Mouse (Mus musculus) Patski (cell line): ENCODE results near the gene Slc35a2. TPM values are rescaled to one million over a fixed set of nuclear protein-coding genes. Genes with fewer than 3 reads are reported as not detected.

Experiments
- ATAC-seq: fragments of 100-300 bp; one replicate; pipeline ENCODE4 v1.8.0; 2021
- CTCF ChIA-PET: fragments of 350-600 bp; sonication (Branson Sonifier 250); formaldehyde crosslinking; loops from one replicate; lab custom pipeline; 2022; ENCODE audit warnings: inconsistent platforms; lab: Charles Lee
- POLR2A ChIA-PET: fragments of 350-600 bp; sonication (Branson Sonifier 250); formaldehyde crosslinking; loops from one replicate; lab custom pipeline; 2022; ENCODE audit warnings: antibody characterized with exemption, inconsistent platforms; lab: Charles Lee
- DNase-seq: peaks from one replicate; pipeline ENCODE4 v3.0.0-alpha.2; 2011; ENCODE audit warnings: low read depth, low spot score
- H3K27me3 ChIP-seq: fragments of 371-371 bp; one replicate; pipeline ENCODE4 v1.5.1; 2021
- CTCF ChIP-seq: fragments of 100-300 bp; IDR thresholded peaks from one replicate; pipeline ENCODE4 v1.5.1; 2021
- in situ Hi-C: fragments of 300-500 bp; cut with MboI; formaldehyde crosslinking; loops from 3 replicates; pipeline ENCODE4 v1.11.1; 2018; ENCODE audit warnings: low pct_unique_long_range_greater_than_20kb, mixed read lengths
- polyA plus RNA-seq: library from polyadenylated mRNA; unstranded; gene quantifications from one replicate; pipeline ENCODE4 v1.2.3, GENCODE M21; 2021

Slc35a2 gene
- polyA plus RNA-seq, 1 experiment from 2014 or later = 52.7 TPM

DNA sequence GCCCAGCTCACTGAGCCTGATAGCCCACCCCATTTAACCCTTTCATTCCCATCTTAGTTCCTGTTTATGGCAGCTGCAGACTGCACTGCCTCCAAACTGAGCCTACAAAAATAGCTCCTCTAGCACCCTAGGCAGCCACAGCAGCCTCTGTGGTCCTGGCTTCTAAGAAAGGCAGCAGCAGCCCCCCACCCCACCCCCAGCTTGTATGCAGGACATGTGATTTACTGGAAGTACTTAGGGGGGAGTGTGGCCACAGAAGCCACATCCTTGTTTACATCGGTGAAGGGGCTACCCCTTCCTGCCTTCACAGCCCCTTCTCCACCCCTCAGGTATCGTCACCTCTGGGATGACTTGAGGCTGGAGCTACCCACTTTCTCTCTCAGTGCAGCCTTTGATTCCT is 18.5 kb upstream of the Slc35a2 start:
- ATAC-seq (peak; percentile 26), DNase-seq (no peak)
- POLR2A ChIA-PET = no interaction called here
- peaks cover 14% of the 10 kb centered on the region for H3K27me3 ChIP-seq
- in situ Hi-C loops = no loop called here
- CTCF ChIA-PET = no interaction called here
- no peak for TF ChIP-seq CTCF

- H3K27me3 ChIP-seq = peaks cover 16% of the 10 kb centered on the region
- CTCF ChIA-PET = no interaction called here
- in situ Hi-C loops = no loop called here
- DNase-seq (no peak), ATAC-seq (no peak)
- POLR2A ChIA-PET = no interaction called here
- no peak for TF ChIP-seq CTCF
Measured at GRCm38 (mm10) chrX:7865786-7866185, 18.0 kb upstream of the Slc35a2 start.

GRCm38 (mm10) chrX:7867141-7867540 is 16.7 kb upstream of the Slc35a2 start:
- CTCF ChIA-PET = no interaction called here
- DNase-seq (no peak), ATAC-seq (no peak)
- no peak for TF ChIP-seq CTCF
- peaks cover 17% of the 10 kb centered on the region for H3K27me3 ChIP-seq
- in situ Hi-C loops = no loop called here
- POLR2A ChIA-PET = no interaction called here

- ATAC-seq = no peak
- POLR2A ChIA-PET = no interaction called here
Measured at GRCm38 (mm10) chrX:7868506-7868905, 15.3 kb upstream of the Slc35a2 start.

GRCm38 (mm10) chrX:7869826-7870225 is 14.0 kb upstream of the Slc35a2 start:
- no peak for ATAC-seq
- in situ Hi-C loops = no loop called here
- peaks cover 13% of the 10 kb centered on the region for H3K27me3 ChIP-seq
- no peak for DNase-seq
- ChIA-PET CTCF (no interaction called here), POLR2A (no interaction called here)
- TF ChIP-seq CTCF = no peak

More at GRCm38 (mm10) chrX:7868506-7868905, 15.3 kb upstream of the Slc35a2 start:
- H3K27me3 ChIP-seq = peaks cover 13% of the 10 kb centered on the region
- no peak for TF ChIP-seq CTCF
- in situ Hi-C loops = no loop called here
- CTCF ChIA-PET = no interaction called here
- no peak for DNase-seq

DNA sequence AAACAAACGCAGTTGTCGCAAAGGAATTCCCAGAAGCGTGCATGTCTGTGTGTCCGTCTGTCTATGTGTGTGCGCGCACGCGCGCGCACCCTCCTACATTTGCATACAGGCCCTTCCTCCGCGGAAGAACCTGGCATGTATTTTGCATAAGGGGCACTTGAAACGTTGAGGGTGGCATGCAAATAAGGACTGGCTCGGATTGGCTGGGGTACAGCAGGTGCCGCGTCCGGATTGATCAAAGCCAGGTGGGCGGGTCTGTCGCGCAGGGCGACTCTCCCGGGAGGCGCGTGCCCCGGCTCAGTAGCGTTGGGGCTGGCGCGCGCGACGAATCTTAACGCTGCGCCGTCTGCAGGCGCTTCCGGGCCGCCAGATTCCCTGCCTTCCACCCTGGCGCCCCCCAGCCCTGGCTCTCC is 5.8 kb upstream of the Slc35a2 start, which contains the start of gene Pim2:
Gene Pim2 (plus strand): TSS at position 256 of the 413 bp plus-strand sequence.
- peak; percentile 87 for ATAC-seq
- ChIA-PET POLR2A (no interaction called here), CTCF (no interaction called here)
- DNase-seq = peak; percentile 47
- in situ Hi-C loops = no loop called here
- H3K27me3 ChIP-seq = peaks cover 6% of the 10 kb centered on the region
- no peak for TF ChIP-seq CTCF

- in situ Hi-C loops = no loop called here
- no peak for TF ChIP-seq CTCF
- ChIA-PET CTCF (no interaction called here), POLR2A (no interaction called here)
- no peak for DNase-seq
- H3K27me3 ChIP-seq = peaks cover 6% of the 10 kb centered on the region
- ATAC-seq = peak; percentile 27
Measured at GRCm38 (mm10) chrX:7878495-7878894, 5.3 kb upstream of the Slc35a2 start.

DNA sequence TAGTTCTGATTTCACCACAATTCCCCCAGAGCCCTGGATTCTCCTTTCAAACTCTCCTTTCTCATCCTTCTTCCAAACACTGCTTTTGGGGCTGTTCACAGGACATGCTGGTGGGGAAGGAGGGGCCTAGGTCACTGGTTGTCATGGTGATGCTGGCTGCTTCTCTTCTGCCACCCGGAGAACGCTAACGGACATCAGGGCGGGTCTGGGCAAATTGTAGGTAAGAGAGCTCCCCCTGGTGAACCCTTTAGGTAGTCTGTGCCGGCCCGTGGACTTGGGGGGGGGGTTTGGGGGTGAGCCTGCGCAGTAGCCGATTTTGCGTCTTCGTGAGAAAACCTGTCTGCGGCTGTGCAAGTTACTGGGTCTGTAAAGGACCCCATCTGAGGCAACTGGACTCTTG is 4.0 kb upstream of the Slc35a2 start:
- no peak for DNase-seq
- H3K27me3 ChIP-seq = peaks cover 6% of the 10 kb centered on the region
- no peak for TF ChIP-seq CTCF
- peak; percentile 32 for ATAC-seq
- in situ Hi-C loops = no loop called here
- CTCF ChIA-PET = no interaction called here
- POLR2A ChIA-PET = interaction anchor here (1.1 kb wide), 1 partner anchor 50 kb away, joined by 3 read pairs; no protein-coding TSS in a partner anchor

- POLR2A ChIA-PET = interaction anchor here (1.1 to 1.7 kb wide), 2 partner anchors 14 to 44 kb away, joined by 3 to 7 read pairs; partner anchors contain the start of gene Slc35a2
- in situ Hi-C loops = no loop called here
- ATAC-seq (no peak), DNase-seq (no peak)
- CTCF ChIA-PET = no interaction called here
- H3K27me3 ChIP-seq = no peaks in the 10 kb centered on the region
- TF ChIP-seq CTCF = no peak
Measured at GRCm38 (mm10) chrX:7898211-7898610, 14.4 kb downstream of the Slc35a2 start.

- H3K27me3 ChIP-seq = no peaks in the 10 kb centered on the region
- DNase-seq (peak; percentile 57), ATAC-seq (peak; percentile 97)
- in situ Hi-C loops = no loop called here
- ChIA-PET POLR2A (interaction anchor here (0.6 to 1.7 kb wide), 3 partner anchors 14 to 96 kb away, joined by 3 to 7 read pairs (median 4); partner anchors contain the start of gene Slc35a2), CTCF (no interaction called here)
- no peak for TF ChIP-seq CTCF
Measured at GRCm38 (mm10) chrX:7898880-7899874, 15.3 kb downstream of the Slc35a2 start, which contains the start of the genes Pqbp1 and Timm17b. Gene Pqbp1, minus strand, starts transcription at chrX:7899269. Gene Timm17b, plus strand, starts transcription at chrX:7899357.

GRCm38 (mm10) chrX:7904441-7904840 is 20.6 kb downstream of the Slc35a2 start:
- ATAC-seq = no peak
- CTCF ChIA-PET = no interaction called here

More at GRCm38 (mm10) chrX:7904441-7904840, 20.6 kb downstream of the Slc35a2 start:
- TF ChIP-seq CTCF = no peak
- in situ Hi-C loops = no loop called here
- no peak for DNase-seq
- H3K27me3 ChIP-seq = no peaks in the 10 kb centered on the region
- POLR2A ChIA-PET = no interaction called here
